Mouse (Mus musculus) brain, embryonic 14.5 days (tissue): ENCODE data around the gene Hes7. TPM values are rescaled to one million over a fixed set of nuclear protein-coding genes. Genes with fewer than 3 reads are reported as not detected.

Experiments used
- DNase-seq: peaks from one replicate; pipeline ENCODE4 v3.0.0-alpha.2; 2011; ENCODE audit warnings: low read depth
- CTCF ChIP-seq: fragments of 200-500 bp; IDR thresholded peaks from 2 replicates; pipeline ENCODE4 v1.5.1; 2012; ENCODE audit warnings: inconsistent platforms, mild to moderate bottlenecking, moderate library complexity, borderline replicate concordance; ENCODE audit not compliant: insufficient read depth, insufficient read length; ENCODE audit errors: extremely low read depth
- POLR2A ChIP-seq: fragments of 200-500 bp; IDR thresholded peaks from 2 replicates; pipeline ENCODE4 v1.6.1; 2012; ENCODE audit warnings: mild to moderate bottlenecking, inconsistent platforms, borderline replicate concordance; ENCODE audit not compliant: poor library complexity, insufficient read depth, insufficient read length, severe bottlenecking; ENCODE audit errors: extremely low read depth
- polyA plus RNA-seq: library from polyadenylated mRNA; depleted of rRNA; stranded (reverse); fragments of >200 nt; gene quantifications from 2 replicates; pipeline ENCODE4 v1.2.3, GENCODE M21; 2012; rRNA removed

Gene Hes7
- polyA plus RNA-seq, 1 experiment: 0.45 TPM

DNA sequence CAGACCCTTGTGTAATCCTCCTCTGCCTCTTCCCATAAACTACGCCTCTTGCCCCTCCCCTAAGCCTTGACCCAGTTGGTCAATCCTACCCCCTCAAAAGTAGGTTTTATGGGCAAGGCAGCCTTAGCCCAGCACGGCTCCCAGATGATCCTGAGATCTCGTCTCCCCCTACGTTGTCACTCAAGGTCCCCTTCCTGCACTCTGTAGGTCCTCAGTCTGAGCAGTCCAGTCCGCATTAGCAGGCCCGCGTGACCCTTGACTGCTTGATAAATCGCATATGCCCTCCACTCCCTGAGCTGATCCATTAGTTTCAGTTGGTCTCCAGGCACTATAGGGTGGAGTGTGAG, 14.4 kb downstream of the Hes7 start:
- no peak for TF ChIP-seq CTCF
- TF ChIP-seq POLR2A: no peak
- no peak for DNase-seq

DNA sequence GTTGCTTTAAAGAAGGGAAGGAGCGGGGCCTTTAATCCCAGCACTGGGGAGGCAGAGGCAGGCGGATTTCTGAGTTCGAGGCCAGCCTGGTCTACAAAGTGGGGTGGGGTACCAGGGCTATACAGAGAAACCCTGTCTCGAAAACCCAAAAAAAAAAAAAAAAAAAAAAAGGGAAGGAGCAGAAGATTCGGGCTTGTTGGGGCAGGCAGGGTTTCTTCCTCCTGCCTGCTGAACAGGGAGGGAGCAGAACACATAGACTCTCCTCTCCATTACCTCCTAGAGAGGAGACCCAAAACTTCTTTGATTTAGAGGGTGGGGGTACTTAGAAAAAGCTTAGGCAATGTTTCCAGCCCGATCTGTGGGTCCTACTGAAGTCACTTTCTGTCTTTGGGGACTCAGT, 15.2 kb downstream of the Hes7 start:
- no peak for DNase-seq
- TF ChIP-seq POLR2A: no peak
- no peak for TF ChIP-seq CTCF

DNA sequence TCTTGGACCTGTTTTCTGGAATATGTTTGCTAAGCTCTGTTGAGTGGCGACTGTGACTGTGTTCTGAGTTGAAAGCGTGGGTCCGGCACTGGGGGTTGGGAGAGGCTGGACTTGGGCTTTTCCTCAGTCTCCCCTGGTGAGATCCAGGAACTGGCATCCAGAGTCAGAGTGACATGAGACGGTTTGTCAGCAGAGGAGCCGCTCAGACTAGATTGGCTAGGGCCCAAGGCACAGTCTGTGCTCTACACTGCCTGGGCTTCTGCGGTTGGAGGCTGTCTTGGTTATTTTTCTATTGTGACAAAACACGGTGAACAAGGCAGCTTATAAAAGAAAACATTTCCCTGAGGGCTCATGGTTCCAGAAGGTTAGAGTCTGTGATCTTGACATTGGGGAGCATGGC, 27.3 kb downstream of the Hes7 start:
- no peak for TF ChIP-seq CTCF
- no peak for TF ChIP-seq POLR2A
- peak; percentile 44 for DNase-seq

DNA sequence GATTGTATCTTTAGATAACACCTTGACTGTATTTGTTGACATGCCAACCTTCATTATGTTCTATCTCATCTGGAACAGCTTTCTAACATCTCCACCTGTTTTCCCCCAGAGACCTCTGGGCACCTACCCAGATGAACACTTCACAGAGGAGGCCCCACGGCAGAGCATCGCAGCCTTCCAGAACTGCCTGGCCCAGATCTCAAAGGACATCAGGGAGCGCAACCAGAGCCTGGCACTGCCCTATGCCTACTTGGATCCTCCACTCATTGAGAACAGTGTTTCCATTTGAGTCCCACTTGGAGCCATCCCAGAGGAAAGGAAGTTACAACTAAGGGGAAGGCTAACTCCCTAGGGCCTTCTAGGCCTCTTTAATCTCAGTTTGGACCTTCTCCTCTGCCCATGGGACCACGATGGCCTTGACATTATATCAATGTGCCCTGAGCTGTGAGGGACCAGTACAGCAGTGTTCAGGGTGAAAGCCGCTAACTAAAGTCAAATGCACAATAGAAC, 28.3 kb downstream of the Hes7 start:
- DNase-seq: no peak
- TF ChIP-seq POLR2A: no peak

DNA sequence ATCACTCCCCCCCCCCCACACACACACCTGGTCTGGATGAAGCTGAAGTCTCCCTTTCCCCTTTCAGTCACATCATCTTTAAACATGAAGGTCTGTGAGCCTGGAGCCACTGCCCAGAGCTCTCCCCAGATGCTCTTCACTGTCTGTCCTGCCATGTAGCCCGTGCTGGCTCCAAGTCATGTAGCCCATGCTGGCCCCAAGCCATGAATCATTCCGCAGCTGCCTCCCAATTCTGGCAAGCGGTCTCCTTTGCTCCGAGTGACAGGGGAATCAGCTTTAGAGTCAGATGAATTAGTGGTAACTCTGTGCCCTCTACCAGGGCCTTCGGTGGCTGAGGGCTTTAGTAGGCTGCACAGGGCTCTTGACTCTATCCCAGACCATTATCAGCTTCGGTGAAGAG, 29.5 kb downstream of the Hes7 start:
- DNase-seq: peak; percentile 22
- TF ChIP-seq CTCF: no peak
- no peak for TF ChIP-seq POLR2A

DNA sequence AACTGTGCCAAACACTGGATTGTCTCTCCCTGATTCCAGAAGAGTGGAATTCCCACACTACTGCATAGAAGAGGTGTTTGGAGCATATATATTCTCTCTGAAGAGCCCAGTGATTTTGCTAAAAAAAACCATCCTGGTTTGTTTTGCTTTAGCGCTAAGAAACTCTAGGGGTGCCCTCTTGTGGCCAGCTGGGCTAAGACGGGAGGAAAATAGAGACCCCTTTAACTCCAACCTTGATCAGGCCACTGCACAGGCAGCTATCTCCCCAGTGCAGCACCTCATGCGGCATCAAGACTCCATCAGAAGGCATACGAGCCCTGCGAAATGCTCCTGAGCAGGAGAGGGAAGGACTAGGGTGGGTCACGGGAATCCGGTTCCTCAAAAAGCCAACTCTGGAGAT, 30.2 kb downstream of the Hes7 start:
- no peak for TF ChIP-seq POLR2A
- TF ChIP-seq CTCF: peak; percentile 76; the same call in 1 of the 2 replicates
- peak; percentile 81 for DNase-seq

DNA sequence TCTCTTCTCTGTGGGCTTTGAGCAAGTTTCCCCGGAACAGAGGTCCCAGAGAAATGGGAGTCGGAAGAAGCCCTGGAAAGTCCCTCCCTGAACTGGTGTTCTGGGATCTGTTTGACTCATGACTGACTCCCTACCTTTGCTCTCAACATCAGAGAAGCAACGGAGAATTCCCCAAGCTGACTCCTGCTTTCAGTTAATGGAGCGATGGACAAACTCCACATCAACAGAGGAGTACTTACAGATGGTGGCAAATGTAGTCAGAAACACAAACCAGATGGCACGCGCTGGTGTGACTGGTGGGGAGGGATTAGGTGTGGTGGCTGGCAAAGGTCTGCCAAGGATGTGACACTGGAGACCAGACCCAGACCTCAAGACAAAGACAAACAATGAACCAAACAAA, 30.8 kb downstream of the Hes7 start:
- DNase-seq: peak; percentile 8
- TF ChIP-seq CTCF: no peak
- no peak for TF ChIP-seq POLR2A

DNA sequence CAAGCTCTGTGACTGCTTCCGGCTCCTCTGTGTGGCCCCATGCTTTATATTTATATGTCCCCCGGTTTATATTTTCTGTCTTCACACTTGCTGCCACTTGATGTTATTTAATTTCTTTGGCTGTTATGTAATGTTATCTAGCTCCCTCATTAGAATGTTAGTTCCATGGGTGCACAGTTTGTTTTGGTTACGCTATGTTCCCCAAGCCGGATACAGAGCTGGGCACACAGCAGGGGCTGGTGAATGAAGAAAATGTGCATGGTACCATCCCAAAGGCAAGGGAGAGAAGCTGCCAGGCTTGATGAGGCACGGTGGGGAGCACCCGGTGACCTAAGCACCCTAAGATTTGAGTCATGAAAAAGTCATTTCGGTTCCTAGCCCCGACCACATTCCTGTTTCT, 33.6 kb downstream of the Hes7 start:
- no peak for TF ChIP-seq POLR2A
- TF ChIP-seq CTCF: no peak
- no peak for DNase-seq

DNA sequence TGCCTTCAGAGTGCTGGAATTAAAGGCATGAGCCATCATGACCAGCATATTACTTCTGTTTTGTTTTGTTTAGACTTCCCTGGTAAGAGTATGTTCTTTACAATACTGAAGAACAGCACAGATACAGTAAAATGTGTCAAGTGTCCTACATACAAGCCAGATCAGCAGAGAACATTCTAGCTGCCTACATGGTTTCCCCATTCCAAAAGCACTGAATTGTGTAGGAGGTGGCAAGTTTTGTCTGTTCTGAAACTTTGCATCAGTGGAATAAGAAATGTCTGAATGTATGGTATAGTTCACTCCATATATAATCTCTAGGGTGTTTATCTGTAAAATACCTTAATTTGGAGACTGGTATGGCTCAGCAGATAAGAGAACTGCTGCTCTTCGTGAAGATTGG, 35.1 kb downstream of the Hes7 start:
- TF ChIP-seq POLR2A (no peak), CTCF (no peak)
- no peak for DNase-seq

DNA sequence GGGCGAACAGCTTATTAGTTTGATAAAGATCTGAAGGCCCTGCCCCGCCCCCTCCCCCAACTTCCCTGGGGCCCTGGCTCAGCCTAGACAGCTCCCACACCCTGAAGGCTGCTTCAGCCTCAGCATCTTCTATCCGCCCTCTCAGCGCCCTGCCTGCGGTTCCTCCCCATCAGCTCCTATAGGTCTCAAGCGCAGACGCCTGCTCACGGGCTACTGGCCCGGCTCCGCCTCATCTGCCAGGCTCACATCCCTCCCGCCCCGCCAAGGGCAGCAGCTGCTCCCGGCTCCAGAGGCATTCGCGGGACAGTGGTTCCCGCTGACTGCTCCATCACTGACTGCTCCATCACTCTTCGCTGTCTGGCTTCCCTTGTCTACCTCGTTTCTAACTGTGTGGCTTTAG, 36.6 kb downstream of the Hes7 start, which contains the start of gene Alox12b:
Gene Alox12b, plus strand, starts transcription at position 190 of the 400 bp plus-strand sequence.
- peak; percentile 63 for DNase-seq
- no peak for TF ChIP-seq CTCF
- TF ChIP-seq POLR2A: no peak

DNA sequence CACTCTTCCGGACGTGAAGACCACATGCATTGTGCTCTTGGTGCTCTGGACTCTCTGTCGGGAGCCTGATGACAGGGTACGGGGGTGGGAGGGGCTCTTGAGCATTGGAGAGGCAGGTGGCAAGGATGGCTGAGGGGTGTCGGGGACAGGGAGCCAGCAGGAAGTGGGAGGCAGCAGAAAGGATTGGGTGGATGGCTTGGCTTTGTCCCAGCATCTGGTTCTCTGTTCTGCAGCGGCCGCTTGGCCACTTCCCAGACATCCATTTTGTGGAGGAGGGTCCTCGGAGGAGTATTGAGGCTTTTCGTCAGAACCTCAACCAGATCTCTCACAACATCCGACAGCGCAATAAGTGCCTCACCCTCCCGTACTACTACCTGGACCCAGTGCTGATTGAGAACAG, 49.1 kb downstream of the Hes7 start:
- DNase-seq: peak; percentile 7

DNA sequence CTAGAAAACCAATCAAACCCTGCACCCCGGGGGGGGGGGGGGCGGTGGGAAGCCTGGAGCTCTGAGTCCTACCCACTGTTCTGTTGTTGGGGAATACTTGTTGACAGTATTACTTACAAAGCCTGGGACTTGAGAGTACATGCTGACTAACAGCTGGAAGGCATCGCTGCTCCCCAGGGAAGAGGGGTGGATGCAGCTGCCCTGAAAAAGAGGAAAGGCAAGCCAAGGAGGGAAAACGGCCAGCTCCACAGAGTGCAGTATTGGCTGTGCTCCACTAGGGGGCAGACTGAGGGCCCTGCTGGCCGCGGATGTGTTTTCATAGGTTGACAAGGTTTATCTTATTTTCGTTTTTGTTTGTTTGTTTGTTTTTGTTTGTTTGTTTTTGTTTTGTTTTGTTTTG, 51.4 kb downstream of the Hes7 start:
- peak; percentile 56 for DNase-seq
- TF ChIP-seq CTCF (peak; percentile 91), POLR2A (no peak)

More for the DNA sequence above, 49.1 kb downstream of the Hes7 start:
- TF ChIP-seq CTCF (no peak), POLR2A (no peak)

DNA sequence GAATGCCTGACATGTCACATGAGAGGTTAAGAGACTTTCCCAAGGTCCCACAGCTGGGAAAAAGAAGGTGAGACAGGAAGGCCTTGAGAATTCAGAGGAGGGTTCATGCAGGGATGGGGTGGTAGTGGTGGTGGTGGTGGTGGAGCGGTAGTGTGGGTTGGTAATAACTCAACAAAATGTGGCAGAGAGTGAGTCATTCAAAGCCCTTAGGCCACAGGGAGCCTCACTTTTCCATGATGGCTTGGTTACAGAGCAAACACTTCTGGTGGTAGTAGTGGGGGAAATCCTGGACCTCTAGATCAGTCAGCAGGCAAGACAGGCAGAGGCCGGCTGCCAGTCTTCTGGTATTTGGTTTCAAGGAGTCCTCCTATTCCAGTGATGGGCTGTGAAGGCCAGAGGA, 52.4 kb downstream of the Hes7 start:
- no peak for DNase-seq
- TF ChIP-seq CTCF: no peak

Other genes starting within 250 kb of the Hes7 start
- 62.4 and 74.0 TPM in 2 replicates for gene Ndel1, start 248.5 kb upstream of the Hes7 start, polyA plus RNA-seq
- 0.05 and 0.10 TPM in 2 replicates for gene Rnf222, start 231.9 kb upstream of the Hes7 start, polyA plus RNA-seq
- 2,015 and 2,036 TPM in 2 replicates for gene Rpl26, start 218.8 kb upstream of the Hes7 start, polyA plus RNA-seq
- 3.6 and 4.1 TPM in 2 replicates for gene Odf4, start 193.3 kb upstream of the Hes7 start, polyA plus RNA-seq
- 38.6 and 40.1 TPM in 2 replicates for gene Arhgef15, start 162.9 kb upstream of the Hes7 start, polyA plus RNA-seq
- 3.0 and 4.6 TPM in 2 replicates for gene Slc25a35, start 152.3 kb upstream of the Hes7 start, polyA plus RNA-seq
- gene Rangrf, start 145.2 kb upstream of the Hes7 start, polyA plus RNA-seq: 24.1 and 33.6 TPM in 2 replicates
- gene Pfas, start 111.9 kb upstream of the Hes7 start, polyA plus RNA-seq: 25.8 and 27.6 TPM in 2 replicates
- gene Ctc1, start 104.5 kb upstream of the Hes7 start, polyA plus RNA-seq: 115 and 170 TPM in 2 replicates
- 38.3 and 74.9 TPM in 2 replicates for gene Aurkb, start 74.8 kb upstream of the Hes7 start, polyA plus RNA-seq
- 19.6 and 22.1 TPM in 2 replicates for gene Borcs6, start 60.7 kb upstream of the Hes7 start, polyA plus RNA-seq
- 25.6 and 35.1 TPM in 2 replicates for gene Tmem107, start 49.6 kb upstream of the Hes7 start, polyA plus RNA-seq
- 251 and 319 TPM in 2 replicates for gene Vamp2, start 31.9 kb upstream of the Hes7 start, polyA plus RNA-seq
- gene Per1, start 25.2 kb upstream of the Hes7 start, polyA plus RNA-seq: 12.2 and 16.3 TPM in 2 replicates
- gene 9130213A22Rik, start 2.2 kb downstream of the Hes7 start, polyA plus RNA-seq: 0.33 and 0.47 TPM in 2 replicates
- 2.8 and 3.5 TPM in 2 replicates for gene Aloxe3, start 5.5 kb downstream of the Hes7 start, polyA plus RNA-seq
- gene Alox12b, start 36.6 kb downstream of the Hes7 start, polyA plus RNA-seq: 0.13 and 0.23 TPM in 2 replicates
- gene Alox8, start 77.4 kb downstream of the Hes7 start, polyA plus RNA-seq: 0.05 and 0.25 TPM in 2 replicates
- 0.20 and 0.25 TPM in 2 replicates for gene Gucy2e, start 116.6 kb downstream of the Hes7 start, polyA plus RNA-seq
- 42.2 and 54.4 TPM in 2 replicates for gene Cntrob, start 203.4 kb downstream of the Hes7 start, polyA plus RNA-seq
- gene Trappc1, start 203.6 kb downstream of the Hes7 start, polyA plus RNA-seq: 116 and 118 TPM in 2 replicates
- gene Kcnab3, start 205.9 kb downstream of the Hes7 start, polyA plus RNA-seq: 7.0 and 8.7 TPM in 2 replicates
- 82.8 and 115 TPM in 2 replicates for gene Rnf227, start 220.1 kb downstream of the Hes7 start, polyA plus RNA-seq
- 321 and 358 TPM in 2 replicates for gene Chd3, start 249.0 kb downstream of the Hes7 start, polyA plus RNA-seq